Mouse (Mus musculus) spleen, adult 2 months (tissue): ENCODE measurements at regions not wholly inside any gene's neighbourhood (a gene's known extent, or its start where the extent isn't known, plus 50 kb on each side); places are given as distances from the start of the nearest gene placed in this dataset.

ENCODE experiments used
- CTCF ChIP-seq: fragments of 200-500 bp; IDR thresholded peaks from 2 replicates; pipeline ENCODE4 v1.5.1; 2011; ENCODE audit warnings: mild to moderate bottlenecking, inconsistent platforms; ENCODE audit not compliant: insufficient read depth, insufficient read length, insufficient replicate concordance; ENCODE audit errors: extremely low read depth
- POLR2A ChIP-seq: fragments of 200-500 bp; IDR thresholded peaks from 2 replicates; pipeline ENCODE4 v1.6.1; 2011; ENCODE audit warnings: low read depth, low read length, inconsistent platforms

- TF ChIP-seq CTCF (no peak), POLR2A (no peak)
Observed at GRCm38 (mm10) chr13:44420227-44420592, 309.1 kb upstream of the Jarid2 start.
